ENCODE assay signal across 13 mouse cellular contexts in genomic region chr13:41505594-41505993, GRCm38 (mm10).
"Had no signal": no experiment of that assay in that cellular context is flagged by ENCODE, and none has a peak within 500 bp of the region (broad histone marks: within the 10 kb centered on the region; RNA-seq: fewer than 3 reads in every experiment).

No protein-coding gene starts in this region.

- H3K9me3 ChIP-seq: limb, embryonic 10.5 days; lung, embryonic 15.5 days; midbrain, embryonic 13.5 days; neural tube, embryonic 12.5 days had no signal

- H3K4me3 ChIP-seq: limb, embryonic 10.5 days; lung, embryonic 15.5 days; midbrain, embryonic 13.5 days; myocyte; neural tube, embryonic 12.5 days had no signal

- H3K9ac ChIP-seq: lung, embryonic 15.5 days; midbrain, embryonic 13.5 days; neural tube, embryonic 12.5 days had no signal

- ATAC-seq: midbrain, embryonic 13.5 days had no signal

- DNase-seq: kidney, adult 18-20 months; kidney, postnatal 10 days; kidney, postnatal 4 days; lung, postnatal 14 days; thymus, adult 18-20 months; thymus, postnatal 25 days had no signal

- H3K27me3 ChIP-seq: lung, embryonic 15.5 days; midbrain, embryonic 13.5 days; neural tube, embryonic 12.5 days had no signal

- H3K27ac ChIP-seq: limb, embryonic 10.5 days; lung, embryonic 15.5 days; macrophage; midbrain, embryonic 13.5 days; neural tube, embryonic 12.5 days had no signal

- H3K36me3 ChIP-seq: limb, embryonic 10.5 days; lung, embryonic 15.5 days; midbrain, embryonic 13.5 days; neural tube, embryonic 12.5 days had no signal

- H3K4me2 ChIP-seq: liver, embryonic 11.5 days; lung, embryonic 15.5 days; midbrain, embryonic 13.5 days; neural tube, embryonic 12.5 days had no signal
